Mouse (Mus musculus): Measurements from ENCODE around the gene Phf21a. TPM values are rescaled to one million over a fixed set of nuclear protein-coding genes. Genes with fewer than 3 reads are reported as not detected.
"Not testable (repeated sequence)": the region's sequence is repeated elsewhere in the genome, so short reads cannot be mapped to it uniquely, and the experiment has no call there.

The Phf21a gene
- polyA plus RNA-seq, 1 experiment = 28.4 TPM

GRCm38 (mm10) chr2:92076086-92076692, 16.7 kb upstream of the Phf21a start:
- Histone ChIP-seq H3K4me1 (ENCODE audit: control insufficient read depth, insufficient read depth, insufficient read length, low read length) (no peaks in the 10 kb centered on the region), H3K36me3 (ENCODE audit: control insufficient read depth, insufficient read depth, low read length) (no peaks in the 10 kb centered on the region), H3K27me3 (ENCODE audit: control insufficient read depth, insufficient read depth, low read length) (no peaks in the 10 kb centered on the region), H3K4me3 (ENCODE audit: low read depth, low read length) (no peak overlapping the region), H3K27ac (ENCODE audit: insufficient read depth, low read depth, low read length) (no peak overlapping the region)
- WGBS = 88% methylated on average over 13 of the region's 13 CpGs
- TF ChIP-seq POLR2A (IDR thresholded peaks at IDR 0.05; ENCODE audit: low read depth, low read length) = no peak
- TF ChIP-seq CTCF (IDR thresholded peaks at IDR 0.05; ENCODE audit: extremely low read depth, insufficient read length, insufficient replicate concordance, low read depth, low read length) = no peak

- H3K4me3 ChIP-seq (ENCODE audit: low read depth, low read length) = no peak overlapping the region
- WGBS = 92% methylated on average over 4 of the region's 4 CpGs
Measured at GRCm38 (mm10) chr2:92082196-92082595, 10.7 kb upstream of the Phf21a start.

GRCm38 (mm10) chr2:92085721-92086120, 7.2 kb upstream of the Phf21a start:
- no peak overlapping the region for H3K4me3 ChIP-seq (ENCODE audit: low read depth, low read length)
- H3K27me3 ChIP-seq (ENCODE audit: control insufficient read depth, insufficient read depth, low read length) = no peaks in the 10 kb centered on the region
- 24% methylated on average over 1 of the region's 1 CpGs for WGBS
- TF ChIP-seq CTCF (IDR thresholded peaks at IDR 0.05; ENCODE audit: extremely low read depth, insufficient read length, insufficient replicate concordance, low read depth, low read length) = no peak
- TF ChIP-seq POLR2A (IDR thresholded peaks at IDR 0.05; ENCODE audit: low read depth, low read length) = no peak
- H3K36me3 ChIP-seq (ENCODE audit: control insufficient read depth, insufficient read depth, low read length) = no peaks in the 10 kb centered on the region
- H3K27ac ChIP-seq (ENCODE audit: insufficient read depth, low read depth, low read length) = no peak overlapping the region
- H3K4me1 ChIP-seq (ENCODE audit: control insufficient read depth, insufficient read depth, insufficient read length, low read length) = no peaks in the 10 kb centered on the region

More at GRCm38 (mm10) chr2:92082196-92082595, 10.7 kb upstream of the Phf21a start:
- no peak for TF ChIP-seq POLR2A (IDR thresholded peaks at IDR 0.05; ENCODE audit: low read depth, low read length)
- TF ChIP-seq CTCF (IDR thresholded peaks at IDR 0.05; ENCODE audit: extremely low read depth, insufficient read length, insufficient replicate concordance, low read depth, low read length) = no peak
- H3K4me1 ChIP-seq (ENCODE audit: control insufficient read depth, insufficient read depth, insufficient read length, low read length) = no peaks in the 10 kb centered on the region
- no peaks in the 10 kb centered on the region for H3K36me3 ChIP-seq (ENCODE audit: control insufficient read depth, insufficient read depth, low read length)
- H3K27ac ChIP-seq (ENCODE audit: insufficient read depth, low read depth, low read length) = no peak overlapping the region
- H3K27me3 ChIP-seq (ENCODE audit: control insufficient read depth, insufficient read depth, low read length) = no peaks in the 10 kb centered on the region

DNA sequence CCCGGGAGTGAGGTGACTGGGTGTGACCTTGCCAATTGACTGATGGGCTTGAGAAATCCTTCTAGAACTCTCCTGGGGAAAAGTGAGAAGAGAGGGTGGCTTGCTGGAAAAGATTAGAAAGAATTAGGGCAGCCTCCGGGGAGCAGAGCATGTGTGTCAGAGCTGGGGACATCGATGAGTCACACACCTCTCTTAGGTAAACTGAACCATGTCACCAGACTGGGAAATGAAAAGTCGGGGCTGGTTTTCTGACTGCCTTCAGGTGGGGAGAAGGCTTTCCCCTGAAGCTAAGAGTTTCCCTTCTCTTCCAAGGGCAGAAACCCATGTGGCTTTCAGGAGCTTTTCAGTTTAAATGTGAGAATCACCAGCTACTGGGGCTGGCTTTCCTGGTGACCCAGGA, 5.9 kb upstream of the Phf21a start:
- WGBS = 48% methylated on average over 4 of the region's 4 CpGs
- TF ChIP-seq POLR2A (IDR thresholded peaks at IDR 0.05; ENCODE audit: low read depth, low read length) (no peak), CTCF (IDR thresholded peaks at IDR 0.05; ENCODE audit: extremely low read depth, insufficient read length, insufficient replicate concordance, low read depth, low read length) (no peak)
- Histone ChIP-seq H3K4me3 (ENCODE audit: low read depth, low read length) (no peak overlapping the region), H3K27me3 (ENCODE audit: control insufficient read depth, insufficient read depth, low read length) (no peaks in the 10 kb centered on the region; the same call in 1 of the 2 replicates), H3K4me1 (ENCODE audit: control insufficient read depth, insufficient read depth, insufficient read length, low read length) (no peaks in the 10 kb centered on the region), H3K36me3 (ENCODE audit: control insufficient read depth, insufficient read depth, low read length) (no peaks in the 10 kb centered on the region), H3K27ac (ENCODE audit: insufficient read depth, low read depth, low read length) (no peak overlapping the region)

- no peak for TF ChIP-seq POLR2A (IDR thresholded peaks at IDR 0.05; ENCODE audit: low read depth, low read length)
- TF ChIP-seq CTCF (IDR thresholded peaks at IDR 0.05; ENCODE audit: extremely low read depth, insufficient read length, insufficient replicate concordance, low read depth, low read length) = no peak
- 76% methylated on average over 4 of the region's 4 CpGs for WGBS
- Histone ChIP-seq H3K4me3 (ENCODE audit: low read depth, low read length) (no peak overlapping the region), H3K4me1 (ENCODE audit: control insufficient read depth, insufficient read depth, insufficient read length, low read length) (no peaks in the 10 kb centered on the region), H3K27me3 (ENCODE audit: control insufficient read depth, insufficient read depth, low read length) (no peaks in the 10 kb centered on the region; the same call in 1 of the 2 replicates), H3K36me3 (ENCODE audit: control insufficient read depth, insufficient read depth, low read length) (no peaks in the 10 kb centered on the region), H3K27ac (ENCODE audit: insufficient read depth, low read depth, low read length) (no peak overlapping the region)
Measured at GRCm38 (mm10) chr2:92089782-92090181, 3.1 kb upstream of the Phf21a start.

GRCm38 (mm10) chr2:92093503-92093902, 586 bp downstream of the Phf21a start:
- H3K4me1 ChIP-seq (ENCODE audit: control insufficient read depth, insufficient read depth, insufficient read length, low read length); H3K27ac ChIP-seq (ENCODE audit: insufficient read depth, low read depth, low read length); H3K4me3 ChIP-seq (ENCODE audit: low read depth, low read length); H3K36me3 ChIP-seq (ENCODE audit: control insufficient read depth, insufficient read depth, low read length); H3K27me3 ChIP-seq (ENCODE audit: control insufficient read depth, insufficient read depth, low read length): not testable (repeated sequence)
- 87% methylated on average over 2 of the region's 2 CpGs for WGBS

DNA sequence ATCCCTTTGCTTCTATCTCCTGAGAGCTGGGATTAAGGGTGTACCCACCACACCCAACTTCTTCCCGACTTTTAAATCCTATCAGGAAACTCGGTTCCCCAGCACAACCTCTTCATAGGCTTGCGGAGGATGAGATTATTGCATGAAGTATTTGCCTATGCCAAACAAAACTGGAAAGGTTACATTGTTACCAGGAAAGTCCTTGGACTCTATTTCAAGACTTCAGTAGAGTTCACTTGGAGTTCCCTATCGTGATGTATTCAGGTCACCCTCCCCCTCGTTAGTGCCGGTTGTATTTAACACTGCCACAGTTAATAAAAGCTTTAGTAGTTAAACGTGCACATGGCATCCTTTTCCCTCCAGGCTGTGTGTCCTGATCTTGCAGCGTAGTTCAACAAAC, 1.2 kb downstream of the Phf21a start:
- WGBS = 31% methylated on average over 8 of the region's 8 CpGs
- H3K36me3 ChIP-seq (ENCODE audit: control insufficient read depth, insufficient read depth, low read length) = no peaks in the 10 kb centered on the region
- H3K27ac ChIP-seq (ENCODE audit: insufficient read depth, low read depth, low read length) = no peak overlapping the region
- no peaks in the 10 kb centered on the region; the same call in 1 of the 2 replicates for H3K27me3 ChIP-seq (ENCODE audit: control insufficient read depth, insufficient read depth, low read length)
- H3K4me3 ChIP-seq (ENCODE audit: low read depth, low read length) = no peak overlapping the region
- H3K4me1 ChIP-seq (ENCODE audit: control insufficient read depth, insufficient read depth, insufficient read length, low read length) = no peaks in the 10 kb centered on the region
- TF ChIP-seq POLR2A (IDR thresholded peaks at IDR 0.05; ENCODE audit: low read depth, low read length) = no peak
- TF ChIP-seq CTCF (IDR thresholded peaks at IDR 0.05; ENCODE audit: extremely low read depth, insufficient read length, insufficient replicate concordance, low read depth, low read length) = no peak

Measured in small intestine, adult 2 months (tissue).